Mouse (Mus musculus): ENCODE measurements around the gene Ttc34. TPM values are rescaled to one million over a fixed set of nuclear protein-coding genes. Genes with fewer than 3 reads are reported as not detected.

Gene Ttc34
- polyA plus RNA-seq, 1 experiment from 2014 or later = 0.26 TPM

DNA sequence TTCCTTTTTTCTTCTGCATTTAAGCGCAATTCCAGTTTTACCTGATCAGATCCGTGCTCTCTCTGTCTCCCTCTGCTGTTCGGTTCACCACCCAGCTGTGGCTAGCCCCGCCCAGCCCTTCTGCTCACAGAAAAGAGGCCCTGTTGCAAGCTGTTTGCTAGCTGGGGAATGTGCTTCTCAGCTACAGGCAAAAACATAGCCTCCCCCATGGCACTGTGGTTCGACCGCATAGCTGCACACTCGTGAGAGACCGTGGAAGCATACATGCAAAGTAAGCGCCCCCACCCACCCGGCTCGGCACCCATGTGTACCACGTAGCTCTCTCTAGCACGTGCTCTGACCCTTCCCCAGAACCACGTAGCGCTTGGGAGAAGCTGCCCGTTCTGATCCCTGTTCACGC, 70.6 kb downstream of the Ttc34 start:
- peak; percentile 76 for ATAC-seq (ENCODE audit: low FRiP score)
- H3K4me1 ChIP-seq = peaks cover 22% of the 10 kb centered on the region
- H3K36me3 ChIP-seq (replicated peaks) = no peaks in the 10 kb centered on the region
- H3K4me2 ChIP-seq = 0 out of 2 replicates have a peak overlapping the region, but pooled peaks have one; percentile 1
- H3K4me3 ChIP-seq (replicated peaks) = no peak overlapping the region
- WGBS = 45% methylated on average over 17 of the region's 17 CpGs
- no peak overlapping the region for H3K27ac ChIP-seq
- H3K9me3 ChIP-seq = no peaks in the 10 kb centered on the region
- H3K27me3 ChIP-seq = 0 out of 2 replicates have a peak, but pooled peaks cover 7% of the 10 kb centered on the region
- H3K9ac ChIP-seq = no peak overlapping the region

DNA sequence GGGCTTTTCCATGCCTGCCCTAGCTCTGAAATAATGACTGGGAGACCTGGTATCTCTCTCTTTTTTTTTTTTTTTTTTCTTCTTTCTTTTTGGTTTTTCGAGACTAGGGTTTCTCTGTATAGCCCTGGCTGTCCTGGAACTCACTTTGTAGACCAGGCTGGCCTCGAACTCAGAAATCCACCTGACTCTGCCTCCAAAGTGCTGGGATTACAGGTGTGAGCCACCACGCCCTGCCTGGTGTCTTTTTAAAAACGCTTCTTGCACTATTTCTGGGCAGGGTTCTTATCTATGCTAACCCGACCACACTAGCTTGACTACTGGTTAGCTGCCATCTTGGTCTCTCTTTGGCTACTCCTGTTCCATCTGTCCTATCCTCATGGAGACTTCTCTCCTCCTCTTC, 71.2 kb downstream of the Ttc34 start:
- ATAC-seq (ENCODE audit: low FRiP score) = no peak
- Histone ChIP-seq H3K27me3 (0 out of 2 replicates have a peak, but pooled peaks cover 2% of the 10 kb centered on the region), H3K9ac (no peak overlapping the region), H3K4me2 (no peak overlapping the region), H3K4me1 (peaks cover 22% of the 10 kb centered on the region), H3K27ac (no peak overlapping the region), H3K36me3 (replicated peaks) (no peaks in the 10 kb centered on the region), H3K4me3 (replicated peaks) (no peak overlapping the region), H3K9me3 (no peaks in the 10 kb centered on the region)
- WGBS = 89% methylated on average over 5 of the region's 5 CpGs

DNA sequence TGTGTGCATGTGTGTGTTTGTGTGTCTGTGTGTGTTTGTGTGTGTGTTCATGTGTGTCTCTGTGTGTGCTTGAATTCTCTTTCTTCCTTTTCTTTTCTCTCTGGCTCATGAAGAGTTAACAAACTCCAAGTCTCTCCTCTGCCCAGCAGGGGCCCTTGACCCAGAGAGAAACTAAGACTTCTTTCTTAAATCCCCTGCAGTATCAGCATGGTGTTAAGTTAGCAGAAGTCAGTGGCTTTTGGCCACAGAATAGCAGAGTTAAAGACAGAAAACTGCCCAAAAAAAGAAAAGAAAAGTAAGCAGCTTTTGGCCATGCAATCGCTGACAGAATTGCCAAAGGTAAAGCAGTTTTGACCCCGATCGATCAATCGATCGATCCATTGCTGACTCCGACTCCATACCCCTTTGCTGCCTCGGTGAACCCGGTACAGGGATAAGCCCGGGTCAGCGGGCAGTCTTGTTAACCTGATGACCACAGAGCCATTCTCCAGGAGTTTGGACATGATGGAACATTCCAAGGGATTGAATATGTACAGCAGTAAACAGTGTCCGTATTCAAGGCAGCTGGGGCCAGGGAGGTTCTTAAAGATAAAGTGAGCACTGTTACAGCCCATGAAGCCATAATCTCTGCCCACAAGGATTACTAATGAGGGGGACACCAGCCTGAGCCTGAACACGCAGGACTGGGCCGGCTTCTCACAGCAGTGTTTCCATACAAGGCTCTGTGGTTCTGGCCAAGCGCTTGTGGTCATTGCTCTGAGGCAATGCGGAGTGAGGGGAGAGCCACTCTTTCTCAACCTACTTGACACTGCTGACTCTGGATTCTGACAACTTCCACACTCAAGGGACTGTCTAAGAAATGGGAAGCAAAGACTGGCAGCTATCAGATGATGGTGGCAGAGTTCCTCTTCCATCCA, 73.6 kb downstream of the Ttc34 start:
- no peak overlapping the region for H3K9ac ChIP-seq

DNA sequence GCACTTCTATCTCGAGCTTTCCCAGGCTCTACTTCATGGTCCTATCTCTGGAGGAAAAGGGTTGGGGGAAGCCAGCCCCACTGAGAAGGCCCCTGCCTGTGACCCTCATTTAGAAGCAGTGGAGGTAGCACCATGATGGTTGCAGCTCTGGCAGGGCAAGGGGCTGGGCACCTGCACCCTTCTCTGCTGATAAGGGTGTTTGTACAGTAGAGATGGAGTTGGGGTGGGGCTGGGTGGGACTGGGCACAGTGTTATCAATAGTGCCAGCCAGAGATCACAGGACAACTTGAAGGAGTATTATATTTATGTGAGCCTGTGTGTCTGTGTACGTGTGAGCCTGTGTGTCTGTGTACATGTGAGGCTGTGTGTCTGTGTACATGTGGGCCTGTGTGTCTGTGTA, 74.4 kb downstream of the Ttc34 start:
- Histone ChIP-seq H3K9me3 (no peaks in the 10 kb centered on the region), H3K4me3 (replicated peaks) (no peak overlapping the region), H3K27ac (no peak overlapping the region), H3K4me1 (peaks cover 18% of the 10 kb centered on the region), H3K27me3 (no peaks in the 10 kb centered on the region), H3K4me2 (no peak overlapping the region), H3K36me3 (replicated peaks) (no peaks in the 10 kb centered on the region), H3K9ac (no peak overlapping the region)
- no peak for ATAC-seq (ENCODE audit: low FRiP score)
- 66% methylated on average over 2 of the region's 2 CpGs for WGBS

More for the DNA sequence above, 73.6 kb downstream of the Ttc34 start:
- no peaks in the 10 kb centered on the region for H3K9me3 ChIP-seq
- H3K36me3 ChIP-seq (replicated peaks) = no peaks in the 10 kb centered on the region
- no peak overlapping the region for H3K27ac ChIP-seq
- no peaks in the 10 kb centered on the region for H3K27me3 ChIP-seq
- H3K4me2 ChIP-seq = no peak overlapping the region
- peaks cover 18% of the 10 kb centered on the region for H3K4me1 ChIP-seq
- ATAC-seq (ENCODE audit: low FRiP score) = no peak
- 11% methylated on average over 15 of the region's 15 CpGs for WGBS
- no peak overlapping the region for H3K4me3 ChIP-seq (replicated peaks)

DNA sequence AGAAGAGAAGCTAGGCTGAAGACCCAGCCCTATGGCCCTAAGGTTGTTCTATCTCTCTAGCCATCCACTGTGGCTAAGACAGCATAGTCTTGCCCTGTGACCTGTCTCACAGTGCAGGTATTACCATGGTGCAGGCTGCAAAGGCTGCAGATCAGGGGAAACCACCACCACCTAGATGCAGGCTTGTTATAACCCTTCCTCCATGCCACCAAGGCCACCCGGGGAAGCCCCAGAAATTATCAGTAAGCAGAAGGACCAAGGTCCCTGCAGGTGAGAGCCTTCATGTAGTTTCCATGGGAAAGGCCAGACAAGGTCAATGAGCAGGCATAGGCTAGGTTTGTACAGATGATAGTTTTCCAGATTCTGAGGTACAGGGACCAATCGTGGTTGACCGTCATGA, 76.6 kb downstream of the Ttc34 start:
- no peak for ATAC-seq (ENCODE audit: low FRiP score)
- H3K9me3 ChIP-seq = no peaks in the 10 kb centered on the region
- 96% methylated on average over 3 of the region's 3 CpGs for WGBS
- peaks cover 14% of the 10 kb centered on the region for H3K4me1 ChIP-seq
- H3K4me2 ChIP-seq = no peak overlapping the region
- no peaks in the 10 kb centered on the region for H3K27me3 ChIP-seq
- no peak overlapping the region for H3K9ac ChIP-seq
- H3K36me3 ChIP-seq (replicated peaks) = no peaks in the 10 kb centered on the region
- H3K4me3 ChIP-seq (replicated peaks) = no peak overlapping the region
- no peak overlapping the region for H3K27ac ChIP-seq

DNA sequence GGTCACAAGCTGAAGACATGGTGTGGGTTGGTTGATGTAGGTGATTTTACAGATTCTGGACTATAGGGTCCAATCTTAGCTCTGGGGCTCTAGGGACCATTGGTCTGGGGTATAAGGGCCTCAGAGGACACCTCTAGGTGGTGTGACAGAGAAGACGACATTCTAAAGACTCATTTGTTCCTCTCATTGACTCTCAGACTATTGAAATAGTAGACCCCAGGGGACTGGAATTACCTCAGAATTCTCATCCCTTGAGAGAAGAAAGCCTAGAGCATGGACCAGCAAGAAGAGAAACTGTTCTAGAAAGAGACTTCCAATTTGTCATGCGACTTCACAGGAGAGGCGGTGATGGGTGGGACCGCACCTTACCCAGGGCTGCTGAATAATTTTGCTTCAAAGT, 77.0 kb downstream of the Ttc34 start:
- no peak for ATAC-seq (ENCODE audit: low FRiP score)
- WGBS = 91% methylated on average over 4 of the region's 4 CpGs
- H3K36me3 ChIP-seq (replicated peaks) = no peaks in the 10 kb centered on the region

DNA sequence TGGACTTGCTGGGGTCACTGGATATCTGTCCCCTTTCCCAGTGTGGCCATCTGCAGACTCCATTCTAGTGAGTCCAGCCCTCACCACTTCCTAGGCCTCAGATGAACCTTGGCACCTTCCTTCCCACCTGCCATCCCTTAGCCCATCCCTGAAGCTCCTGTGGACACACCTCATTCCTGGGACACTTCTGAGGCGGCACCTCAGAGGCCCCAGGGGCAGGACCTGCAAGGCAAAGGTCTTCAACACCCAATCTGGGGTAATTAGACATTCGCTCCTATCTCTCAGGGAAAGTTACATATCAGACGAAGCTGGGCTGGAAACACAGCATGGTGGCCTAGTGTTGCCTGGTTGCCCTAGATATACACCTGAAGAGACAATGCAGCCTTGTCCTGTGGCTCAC, 77.4 kb downstream of the Ttc34 start:
- Histone ChIP-seq H3K9me3 (no peaks in the 10 kb centered on the region), H3K9ac (no peak overlapping the region), H3K27me3 (no peaks in the 10 kb centered on the region), H3K4me1 (peaks cover 14% of the 10 kb centered on the region), H3K4me2 (no peak overlapping the region), H3K36me3 (replicated peaks) (no peaks in the 10 kb centered on the region), H3K4me3 (replicated peaks) (no peak overlapping the region), H3K27ac (no peak overlapping the region)
- WGBS = 90% methylated on average over 3 of the region's 3 CpGs
- ATAC-seq (ENCODE audit: low FRiP score) = no peak

More for the DNA sequence above, 77.0 kb downstream of the Ttc34 start:
- Histone ChIP-seq H3K4me3 (replicated peaks) (no peak overlapping the region), H3K4me2 (no peak overlapping the region), H3K27me3 (no peaks in the 10 kb centered on the region), H3K9me3 (no peaks in the 10 kb centered on the region), H3K9ac (no peak overlapping the region), H3K4me1 (peaks cover 14% of the 10 kb centered on the region), H3K27ac (no peak overlapping the region)

DNA sequence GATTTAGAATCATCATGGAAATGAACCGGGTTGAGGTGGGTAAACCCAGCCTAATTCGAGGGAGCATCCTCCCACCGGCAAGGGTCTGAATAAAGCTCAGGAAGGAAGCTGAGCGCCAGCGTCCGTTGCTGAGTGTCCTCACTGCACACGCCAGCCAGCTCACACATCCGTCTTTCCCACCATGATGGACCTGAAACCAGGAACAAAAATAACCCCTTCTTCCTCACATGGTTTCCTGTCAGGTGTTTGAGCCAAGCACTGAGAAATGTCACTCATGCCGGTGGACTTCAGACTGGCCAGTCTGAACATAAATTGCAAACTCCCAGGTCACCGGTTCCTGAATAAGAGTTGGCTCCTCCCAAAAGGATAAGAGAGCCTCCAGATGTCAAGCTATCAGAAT, 78.0 kb downstream of the Ttc34 start:
- Histone ChIP-seq H3K27ac (no peak overlapping the region), H3K36me3 (replicated peaks) (no peaks in the 10 kb centered on the region), H3K9me3 (no peaks in the 10 kb centered on the region), H3K4me1 (peaks cover 12% of the 10 kb centered on the region), H3K4me2 (no peak overlapping the region), H3K4me3 (replicated peaks) (no peak overlapping the region), H3K27me3 (no peaks in the 10 kb centered on the region), H3K9ac (no peak overlapping the region)
- WGBS = 89% methylated on average over 10 of the region's 10 CpGs
- no peak for ATAC-seq (ENCODE audit: low FRiP score)

DNA sequence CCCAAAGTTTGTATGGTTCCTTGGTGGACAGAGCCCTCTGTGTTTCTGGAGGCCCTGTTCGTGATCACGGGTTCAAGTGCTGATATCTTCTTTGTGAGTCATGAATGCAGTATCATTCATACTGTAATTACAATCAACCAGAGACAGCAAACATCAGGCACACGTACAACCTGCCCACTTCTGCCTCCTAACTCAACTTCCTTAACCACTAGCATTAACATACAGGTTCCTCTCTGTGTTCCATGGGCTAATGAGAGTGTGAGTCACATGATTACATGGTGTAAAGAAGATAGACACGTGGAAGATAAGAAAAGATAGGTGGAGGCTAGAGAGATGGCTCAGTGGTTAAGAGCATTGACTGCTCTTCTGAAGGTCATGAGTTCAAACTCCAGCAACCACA, 79.4 kb downstream of the Ttc34 start:
- Histone ChIP-seq H3K36me3 (replicated peaks) (no peaks in the 10 kb centered on the region), H3K9me3 (no peaks in the 10 kb centered on the region), H3K4me1 (no peaks in the 10 kb centered on the region), H3K4me3 (replicated peaks) (no peak overlapping the region), H3K4me2 (no peak overlapping the region), H3K9ac (no peak overlapping the region), H3K27ac (no peak overlapping the region), H3K27me3 (no peaks in the 10 kb centered on the region)
- 82% methylated on average over 4 of the region's 4 CpGs for WGBS
- no peak for ATAC-seq (ENCODE audit: low FRiP score)

Other genes starting within 250 kb of the Ttc34 start
- gene Prdm16, start 200.6 kb upstream of the Ttc34 start, polyA plus RNA-seq (2016; fragmentation: Nextera tagmentation; extraction: Ambion mirVana) = 40.5 and 49.4 TPM in 2 replicates
- gene Actrt2, start 169.6 kb upstream of the Ttc34 start, polyA plus RNA-seq (2016; fragmentation: Nextera tagmentation; extraction: Ambion mirVana) = not detected in 2 replicates
- gene Mmel1, start 32.1 kb downstream of the Ttc34 start, polyA plus RNA-seq (2016; fragmentation: Nextera tagmentation; extraction: Ambion mirVana) = 0.08 and 0.19 TPM in 2 replicates
- 29.8 and 30.3 TPM in 2 replicates for gene Fam213b, start 61.7 kb downstream of the Ttc34 start, polyA plus RNA-seq (2016; fragmentation: Nextera tagmentation; extraction: Ambion mirVana)
- 0.21 and 1.2 TPM in 2 replicates for gene Tnfrsf14, start 91.1 kb downstream of the Ttc34 start, polyA plus RNA-seq (2016; fragmentation: Nextera tagmentation; extraction: Ambion mirVana)
- 456 and 462 TPM in 2 replicates for gene Hes5, start 123.5 kb downstream of the Ttc34 start, polyA plus RNA-seq (2016; fragmentation: Nextera tagmentation; extraction: Ambion mirVana)
- 46.7 and 51.8 TPM in 2 replicates for gene Pank4, start 126.7 kb downstream of the Ttc34 start, polyA plus RNA-seq (2016; fragmentation: Nextera tagmentation; extraction: Ambion mirVana)
- 4.2 and 5.3 TPM in 2 replicates for gene Plch2, start 219.3 kb downstream of the Ttc34 start, polyA plus RNA-seq (2016; fragmentation: Nextera tagmentation; extraction: Ambion mirVana)
- gene Pex10, start 229.6 kb downstream of the Ttc34 start, polyA plus RNA-seq (2016; fragmentation: Nextera tagmentation; extraction: Ambion mirVana) = 17.2 and 19.3 TPM in 2 replicates
- gene Rer1, start 248.9 kb downstream of the Ttc34 start, polyA plus RNA-seq (2016; fragmentation: Nextera tagmentation; extraction: Ambion mirVana) = 128 and 129 TPM in 2 replicates
- 6.9 and 7.0 TPM in 2 replicates for gene Morn1, start 249.1 kb downstream of the Ttc34 start, polyA plus RNA-seq (2016; fragmentation: Nextera tagmentation; extraction: Ambion mirVana)